Mouse (Mus musculus) forebrain, embryonic 14.5 days (tissue): ENCODE measurements at regions not wholly inside any gene's neighbourhood (a gene's known extent, or its start where the extent isn't known, plus 50 kb on each side); places are given as distances from the start of the nearest gene placed in this dataset.

Experiments
- ATAC-seq: fragments of 200-750 bp; cut with Nextera tagmentation; 2 replicates; pipeline ENCODE4 v1.8.0; 2017; ENCODE audit warnings: mild to moderate bottlenecking, moderate library complexity
- DNase-seq: peaks from one replicate; pipeline ENCODE4 v3.0.0-alpha.2; 2015; ENCODE audit warnings: low spot score
- H3K27ac ChIP-seq: fragments of 300-500 bp; sonication (generic); 2 replicates; pipeline ENCODE4 v1.5.1; 2014; ENCODE audit warnings: low read depth, mild to moderate bottlenecking, control low read depth, low read length, moderate library complexity
- H3K27me3 ChIP-seq: fragments of 300-500 bp; sonication (generic); replicated peaks from 2 replicates; pipeline ENCODE4 v1.6.1; 2014; ENCODE audit warnings: low read length, control low read depth, mixed read lengths; ENCODE audit not compliant: control insufficient read depth, insufficient read depth
- H3K36me3 ChIP-seq: fragments of 300-500 bp; sonication (generic); 2 replicates; pipeline ENCODE4 v1.6.1; 2014; ENCODE audit warnings: low read length, control low read depth; ENCODE audit not compliant: control insufficient read depth, insufficient read depth
- H3K4me1 ChIP-seq: fragments of 300-500 bp; sonication (generic); 2 replicates; pipeline ENCODE4 v1.6.1; 2014; ENCODE audit warnings: antibody characterized with exemption, low read length, control low read depth; ENCODE audit not compliant: control insufficient read depth, insufficient read depth
- H3K4me2 ChIP-seq: fragments of 300-500 bp; sonication (generic); 2 replicates; pipeline ENCODE4 v1.6.1; 2014; ENCODE audit warnings: mild to moderate bottlenecking, control low read depth, low read length
- H3K4me3 ChIP-seq: fragments of 300-500 bp; sonication (generic); 2 replicates; pipeline ENCODE4 v1.5.1; 2014; ENCODE audit warnings: low read depth, low read length, control low read depth
- H3K9ac ChIP-seq: fragments of 300-500 bp; sonication (generic); 2 replicates; pipeline ENCODE4 v1.6.1; 2014; ENCODE audit warnings: mild to moderate bottlenecking, low read length, control low read depth, moderate library complexity
- H3K9me3 ChIP-seq: fragments of 300-500 bp; sonication (generic); replicated peaks from 2 replicates; pipeline ENCODE4 v1.6.1; 2016; ENCODE audit warnings: low read length, control low read depth, mixed read lengths; ENCODE audit not compliant: control insufficient read depth
- WGBS: fragments of 180-500 bp; shearing (Covaris S2); extraction: QIAGEN DNeasy Blood & Tissue Kit; methylation state at CpG from one replicate; pipeline ENCODE4 v1.1.7; 2014; 5-methylcytosine and 5-hydroxymethylcytosine counted together

GRCm38 (mm10) chr1:123065175-123065574 is 980.2 kb downstream of the Dpp10 start:
- 0% methylated on average over 1 of the region's 1 CpGs for WGBS
- ATAC-seq = no peak
- no peak overlapping the region for H3K9ac ChIP-seq
- H3K27ac ChIP-seq = no peak overlapping the region
- H3K4me3 ChIP-seq = no peak overlapping the region
- H3K4me1 ChIP-seq = no peaks in the 10 kb centered on the region
- peak; percentile 4 for DNase-seq
- no peaks in the 10 kb centered on the region for H3K36me3 ChIP-seq
- H3K27me3 ChIP-seq = no peaks in the 10 kb centered on the region
- H3K9me3 ChIP-seq = no peaks in the 10 kb centered on the region
- H3K4me2 ChIP-seq = no peak overlapping the region
